Comparison of ENCODE assay signal across 25 mouse cellular contexts in genomic region chr12:76253591-76253990, GRCm38 (mm10). TPM values are rescaled to one million over a fixed set of nuclear protein-coding genes. Genes with fewer than 3 reads are reported as not detected.
A peak's percentile ranks its signal among the peaks of the same experiment; 100 is the strongest.
DNase-seq lines count a peak whose midpoint lies in the region; ATAC-seq and TF ChIP-seq lines count a peak whose summit lies in the region.
"Had no signal": no experiment of that assay in that cellular context is flagged by ENCODE, and none has a peak within 500 bp of the region (broad histone marks: within the 10 kb centered on the region; RNA-seq: fewer than 3 reads in every experiment).

No protein-coding gene starts in this region.

- TF ChIP-seq EP300 in liver, postnatal 0 days (IDR thresholded peaks at IDR 0.05; ENCODE audit: low read depth): no peak
- no peak for TF ChIP-seq EP300 in MEL (IDR thresholded peaks at IDR 0.05; ENCODE audit: low read depth in 1 of 2, low read length in 2 of 2)
- no peak for TF ChIP-seq EP300 in lung, postnatal 0 days (IDR thresholded peaks at IDR 0.05)

- H3K9me3 ChIP-seq in heart, embryonic 10.5 days: no peaks in the 10 kb centered on the region
- H3K9me3 ChIP-seq in liver, postnatal 0 days (ENCODE audit: low read length): no peaks in the 10 kb centered on the region
- no peaks in the 10 kb centered on the region for H3K9me3 ChIP-seq in liver, embryonic 11.5 days (ENCODE audit: control insufficient read depth, low read length)
- H3K9me3 ChIP-seq in MEL (replicated peaks; ENCODE audit: insufficient read depth, low read length): no peaks in the 10 kb centered on the region
- no peaks in the 10 kb centered on the region for H3K9me3 ChIP-seq in lung, postnatal 0 days (ENCODE audit: low read length)
- H3K9me3 ChIP-seq: embryonic facial prominence, embryonic 12.5 days; forebrain, embryonic 12.5 days; G1E; heart, embryonic 13.5 days; hindbrain, embryonic 12.5 days had no signal

- peaks cover 30% of the 10 kb centered on the region for H3K79me2 ChIP-seq in MEL (ENCODE audit: control insufficient read depth, insufficient read depth, low read length, poor library complexity)

- TF ChIP-seq RAD21 in MEL (IDR thresholded peaks at IDR 0.05; ENCODE audit: low read depth, low read length): no peak

- no peak overlapping the region for H3K4me2 ChIP-seq in liver, postnatal 0 days (ENCODE audit: low read depth, low read length)
- H3K4me2 ChIP-seq in liver, embryonic 11.5 days: no peak overlapping the region
- H3K4me2 ChIP-seq in lung, postnatal 0 days (replicated peaks; ENCODE audit: low read depth, low read length): no peak overlapping the region
- H3K4me2 ChIP-seq: embryonic facial prominence, embryonic 12.5 days; forebrain, embryonic 12.5 days; hindbrain, embryonic 12.5 days had no signal

- WGBS in heart, embryonic 10.5 days: 83% methylated on average over 2 of the region's 2 CpGs
- WGBS in liver, postnatal 0 days (ENCODE audit: insufficient replicate concordance): 86% methylated on average over 2 of the region's 2 CpGs
- WGBS in liver, embryonic 11.5 days: 74% methylated on average over 2 of the region's 2 CpGs
- WGBS in lung, postnatal 0 days: 75% methylated on average over 2 of the region's 2 CpGs

- no peak for TF ChIP-seq POLR2A in MEL (IDR thresholded peaks at IDR 0.05; ENCODE audit: control insufficient read depth in 1 of 2, insufficient read depth in 1 of 2, low read depth in 1 of 2, low read length in 2 of 2, poor library complexity in 1 of 2)

- 0 out of 2 replicates have a peak overlapping the region, but pooled peaks have one; percentile 30 for H3K27ac ChIP-seq in heart, embryonic 10.5 days
- H3K27ac ChIP-seq in liver, postnatal 0 days (ENCODE audit: low read depth): peak overlapping the region; percentile 94
- no peak overlapping the region for H3K27ac ChIP-seq in liver, embryonic 11.5 days (ENCODE audit: low read depth, low read length)
- peak overlapping the region; percentile 86 for H3K27ac ChIP-seq in MEL (ENCODE audit: control insufficient read depth, low read depth, low read length)
- H3K27ac ChIP-seq in lung, postnatal 0 days (ENCODE audit: low read length): no peak overlapping the region
- H3K27ac ChIP-seq: embryonic facial prominence, embryonic 12.5 days; forebrain, embryonic 12.5 days; heart, adult 2 months; heart, embryonic 13.5 days; hindbrain, embryonic 12.5 days had no signal

- no peaks in the 10 kb centered on the region for H3K36me3 ChIP-seq in heart, embryonic 10.5 days
- H3K36me3 ChIP-seq in liver, postnatal 0 days (replicated peaks; ENCODE audit: insufficient read depth, low read length): no peaks in the 10 kb centered on the region
- no peaks in the 10 kb centered on the region for H3K36me3 ChIP-seq in liver, embryonic 11.5 days (ENCODE audit: control insufficient read depth, insufficient read depth, low read length)
- H3K36me3 ChIP-seq in MEL (ENCODE audit: control insufficient read depth in 1 of 2, insufficient read depth in 2 of 2, low read length in 2 of 2): peaks cover 1 to 21% of the 10 kb centered on the region in 2 experiments; a peak in 3 of 4 replicates
- H3K36me3 ChIP-seq in lung, postnatal 0 days (ENCODE audit: insufficient read depth, low read length): no peaks in the 10 kb centered on the region
- H3K36me3 ChIP-seq: embryonic facial prominence, embryonic 12.5 days; forebrain, embryonic 12.5 days; heart, embryonic 13.5 days; hindbrain, embryonic 12.5 days had no signal

- no peak for DNase-seq in heart, embryonic 10.5 days (ENCODE audit: low spot score)
- DNase-seq in heart, postnatal 36 days: no peak
- no peak for DNase-seq in liver, postnatal 0 days
- no peak for DNase-seq in liver, embryonic 11.5 days (ENCODE audit: low spot score)
- peak; percentile 48 for DNase-seq in MEL (ENCODE audit: low read depth, low spot score)
- no peak for DNase-seq in embryo, embryonic 11 days
- no peak for DNase-seq in lung, postnatal 0 days (ENCODE audit: low spot score)
- DNase-seq: adrenal gland, postnatal 10 days; cerebellum, adult 11 months; cerebellum, adult 8-10 months; cerebellum, postnatal 14 days; gastrocnemius, postnatal 10 days; heart, adult 2 months; heart, postnatal 4 days had no signal

- no peak for ATAC-seq in liver, postnatal 0 days
- ATAC-seq in liver, embryonic 11.5 days (replicated peaks; ENCODE audit: low FRiP score): no peak
- ATAC-seq in lung, postnatal 0 days: no peak
- ATAC-seq: forebrain, embryonic 16.5 days; hindbrain, embryonic 16.5 days had no signal

- no peak overlapping the region for H3K4me3 ChIP-seq in heart, embryonic 10.5 days
- no peak overlapping the region for H3K4me3 ChIP-seq in liver, postnatal 0 days (ENCODE audit: low read depth, low read length)
- no peak overlapping the region for H3K4me3 ChIP-seq in liver, embryonic 11.5 days (ENCODE audit: low read depth, low read length)
- peak overlapping the region; percentile 65 to 85 for H3K4me3 ChIP-seq in MEL (ENCODE audit: control insufficient read depth in 1 of 2, insufficient read depth in 1 of 2, low read depth in 2 of 2, low read length in 2 of 2)
- no peak overlapping the region for H3K4me3 ChIP-seq in lung, postnatal 0 days (ENCODE audit: low read depth, low read length)
- H3K4me3 ChIP-seq: embryonic facial prominence, embryonic 12.5 days; forebrain, embryonic 12.5 days; heart, adult 2 months; heart, embryonic 13.5 days; hindbrain, embryonic 12.5 days had no signal

- peaks cover 17% of the 10 kb centered on the region for H3K4me1 ChIP-seq in heart, embryonic 10.5 days
- H3K4me1 ChIP-seq in liver, postnatal 0 days (ENCODE audit: insufficient read depth): peaks cover 15% of the 10 kb centered on the region; the same call in 1 of the 2 replicates
- H3K4me1 ChIP-seq in liver, embryonic 11.5 days (replicated peaks; ENCODE audit: control insufficient read depth, insufficient read depth, low read length): 0 out of 2 replicates have a peak, but pooled peaks cover 2% of the 10 kb centered on the region
- peaks cover 5 to 16% of the 10 kb centered on the region in 2 experiments; a peak in 3 of 4 replicates for H3K4me1 ChIP-seq in MEL (ENCODE audit: control insufficient read depth in 1 of 2, insufficient read depth in 2 of 2, low read length in 2 of 2)
- H3K4me1 ChIP-seq in lung, postnatal 0 days (ENCODE audit: insufficient read depth, low read depth, low read length): peaks cover 7% of the 10 kb centered on the region

- intact Hi-C loops in heart, postnatal 36 days (cut with DNase I): no loop called here

- H3K27me3 ChIP-seq in heart, embryonic 10.5 days (ENCODE audit: insufficient read depth, poor library complexity, severe bottlenecking): no peaks in the 10 kb centered on the region
- no peaks in the 10 kb centered on the region for H3K27me3 ChIP-seq in liver, postnatal 0 days (ENCODE audit: insufficient read depth, low read length)
- no peaks in the 10 kb centered on the region for H3K27me3 ChIP-seq in liver, embryonic 11.5 days (replicated peaks; ENCODE audit: control insufficient read depth, insufficient read depth, low read length)
- H3K27me3 ChIP-seq in MEL (ENCODE audit: control insufficient read depth in 1 of 2, insufficient read depth in 2 of 2, low read length in 2 of 2): no peaks in the 10 kb centered on the region
- H3K27me3 ChIP-seq in lung, postnatal 0 days (replicated peaks; ENCODE audit: insufficient read depth, low read length): no peaks in the 10 kb centered on the region
- H3K27me3 ChIP-seq: embryonic facial prominence, embryonic 12.5 days; heart, embryonic 13.5 days; hindbrain, embryonic 12.5 days had no signal

- no peak overlapping the region for H3K9ac ChIP-seq in liver, postnatal 0 days (replicated peaks)
- H3K9ac ChIP-seq in liver, embryonic 11.5 days (ENCODE audit: low read depth, low read length): no peak overlapping the region
- H3K9ac ChIP-seq in MEL (ENCODE audit: control insufficient read depth, low read depth, low read length, poor library complexity, severe bottlenecking): peak overlapping the region; percentile 76
- no peak overlapping the region for H3K9ac ChIP-seq in lung, postnatal 0 days (replicated peaks; ENCODE audit: low read depth)
- H3K9ac ChIP-seq: embryonic facial prominence, embryonic 12.5 days; forebrain, embryonic 12.5 days; heart, embryonic 13.5 days; hindbrain, embryonic 12.5 days had no signal

- no peak for TF ChIP-seq CTCF in liver, postnatal 0 days (IDR thresholded peaks at IDR 0.05; ENCODE audit: low read depth)
- no peak for TF ChIP-seq CTCF in MEL (IDR thresholded peaks at IDR 0.05 in 2 of 3, conservative IDR thresholded peaks at IDR 0.05 in 1 of 3; ENCODE audit: control insufficient read depth in 1 of 3, insufficient read depth in 1 of 3, low read depth in 2 of 3, low read length in 3 of 3, poor library complexity in 1 of 3, severe bottlenecking in 1 of 3)
- TF ChIP-seq CTCF in lung, postnatal 0 days (IDR thresholded peaks at IDR 0.05): no peak

TF ChIP-seq in MEL, 35 proteins besides CTCF, POLR2A, EP300 and RAD21:
- TF ChIP-seq MAX (IDR thresholded peaks at IDR 0.05; ENCODE audit: low read length): no peak
- peak; percentile 12; the same call in 1 of the 2 replicates for TF ChIP-seq SIN3A (IDR thresholded peaks at IDR 0.05; ENCODE audit: low read length)

RNA-seq across cellular contexts. Expression of gene Mthfd1, which starts 1.5 kb away (rescaled TPM):
- polyA plus RNA-seq in heart, embryonic 10.5 days (2016; fragmentation: Nextera tagmentation; extraction: Ambion mirVana): 65.1 and 80.8 TPM in 2 replicates
- 10 to 100 TPM; 28.4 to 28.9 TPM for total RNA-seq in heart, postnatal 36 days (2021)
- 62.6 and 63.0 TPM in 2 replicates for polyA plus RNA-seq in liver, postnatal 0 days (2015; fragmentation: Nextera tagmentation; extraction: Ambion mirVana)
- polyA plus RNA-seq in liver, embryonic 11.5 days (2014; fragmentation: Nextera tagmentation; extraction: Ambion mirVana): 178 and 218 TPM in 2 replicates
- total RNA-seq in MEL (2012; rRNA removed): 217 and 231 TPM in 2 replicates
- 100 to 1,000 TPM in 1 of 2 experiments, not detected in 1; 208 TPM for polyA plus RNA-seq in MEL (2012; ENCODE audit: insufficient read depth in 1 of 2, insufficient read length in 2 of 2, low read depth in 1 of 2, low replicate concordance in 2 of 2, missing spikeins in 1 of 2)
- 105 and 111 TPM in 2 replicates for polyA plus RNA-seq in lung, postnatal 0 days (2015; fragmentation: Nextera tagmentation; extraction: Ambion mirVana)

RNA-seq across cellular contexts. Expression of gene Tex21, which starts 7.0 kb away (rescaled TPM):
- polyA plus RNA-seq in heart, embryonic 10.5 days (2016; fragmentation: Nextera tagmentation; extraction: Ambion mirVana): 0.06 and 0.07 TPM in 2 replicates
- not detected for total RNA-seq in heart, postnatal 36 days (2021)
- 0.08 TPM in 1 of 2 replicates, not detected in the other for polyA plus RNA-seq in liver, postnatal 0 days (2015; fragmentation: Nextera tagmentation; extraction: Ambion mirVana)
- 0.10 TPM in 1 of 2 replicates, not detected in the other for polyA plus RNA-seq in liver, embryonic 11.5 days (2014; fragmentation: Nextera tagmentation; extraction: Ambion mirVana)
- 5.0 and 6.7 TPM in 2 replicates for total RNA-seq in MEL (2012; rRNA removed)
- 1 to 10 TPM in 1 of 2 experiments, not detected in 1; 4.4 TPM for polyA plus RNA-seq in MEL (2012; ENCODE audit: insufficient read depth in 1 of 2, insufficient read length in 2 of 2, low read depth in 1 of 2, low replicate concordance in 2 of 2, missing spikeins in 1 of 2)
- polyA plus RNA-seq in lung, postnatal 0 days (2015; fragmentation: Nextera tagmentation; extraction: Ambion mirVana): not detected in 2 replicates
- total RNA-seq: adrenal gland, postnatal 10 days; adrenal gland, postnatal 4 days; gastrocnemius, postnatal 10 days; gastrocnemius, postnatal 4 days; heart, adult 2 months; heart, postnatal 4 days had no signal
- polyA plus RNA-seq: C2C12; embryonic facial prominence, embryonic 12.5 days; forebrain, embryonic 12.5 days; forebrain, embryonic 16.5 days; frontal cortex, adult 2 months; heart, adult 2 months; hindbrain, embryonic 12.5 days; hindbrain, embryonic 16.5 days had no signal

Comparison
In these comparisons a context has a peak if more than half of its experiments do, and no peak if none do; other contexts are left out.
1. H3K27ac ChIP-seq: peak in heart, embryonic 10.5 days (single experiment), liver, postnatal 0 days (single experiment) and MEL (single experiment); none in liver, embryonic 11.5 days (single experiment) and lung, postnatal 0 days (single experiment).
2. H3K4me3 ChIP-seq: peak in MEL (2 of 2); none in heart, embryonic 10.5 days (single experiment), liver, postnatal 0 days (single experiment), liver, embryonic 11.5 days (single experiment) and lung, postnatal 0 days (single experiment).